Mouse (Mus musculus): ENCODE data around the gene Vcan.

The Vcan gene

DNA sequence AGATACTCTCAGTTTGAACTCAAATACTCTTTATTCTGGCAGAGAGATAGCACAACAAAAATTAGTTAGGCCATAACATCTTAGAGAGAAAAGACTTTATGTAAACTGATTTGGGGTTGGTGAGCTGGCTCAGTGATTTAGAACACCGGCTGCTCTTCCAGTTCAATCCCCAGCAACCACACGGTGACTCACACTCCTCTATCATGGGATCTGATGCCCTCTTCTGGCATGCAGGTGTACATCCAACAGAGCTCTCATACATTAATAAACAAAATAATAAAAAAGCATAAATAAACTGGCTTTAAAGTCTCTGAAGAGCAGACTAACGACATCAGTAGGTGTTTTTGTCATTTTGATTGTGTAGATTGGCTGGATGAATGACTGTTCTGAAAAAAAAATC is 21.8 kb downstream of the Vcan start:
- DNase-seq: no peak

DNA sequence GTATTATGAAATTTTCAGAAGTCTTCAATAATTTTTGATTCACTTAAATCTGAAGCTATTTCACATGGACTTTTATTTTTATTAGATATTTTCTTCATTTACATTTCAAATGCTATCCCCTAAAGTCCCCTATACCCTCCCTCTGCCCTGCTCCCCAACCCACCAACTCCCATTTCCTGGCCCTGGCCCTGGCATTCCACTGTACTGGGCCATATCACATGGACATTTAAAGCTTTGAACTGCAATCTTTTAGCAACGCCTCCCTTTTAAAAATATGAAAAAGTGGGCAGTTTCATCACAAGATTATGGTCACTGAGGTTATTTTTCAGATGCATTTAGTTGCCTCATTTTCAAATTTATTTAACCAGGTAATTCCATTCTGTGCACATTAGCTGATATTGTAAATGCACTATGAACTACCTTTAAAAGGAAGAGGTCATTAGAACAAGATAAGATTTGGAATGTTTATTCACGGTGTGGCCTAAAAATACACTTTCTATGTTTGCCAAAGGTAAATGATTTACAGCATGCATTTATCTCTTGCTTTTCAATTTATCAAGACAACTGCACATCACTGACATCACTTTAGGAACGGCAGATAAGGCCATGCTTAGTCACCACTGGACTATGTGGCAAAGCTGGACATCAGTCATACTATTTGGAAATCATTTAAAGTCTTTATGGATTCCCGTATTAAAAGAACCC is 32.7 kb downstream of the Vcan start:
- no peak for DNase-seq

GRCm38 (mm10) chr13:89708151-89708927 is 34.0 kb downstream of the Vcan start:
- no peak for DNase-seq

GRCm38 (mm10) chr13:89702395-89702794 is 39.9 kb downstream of the Vcan start:
- no peak for DNase-seq

DNA sequence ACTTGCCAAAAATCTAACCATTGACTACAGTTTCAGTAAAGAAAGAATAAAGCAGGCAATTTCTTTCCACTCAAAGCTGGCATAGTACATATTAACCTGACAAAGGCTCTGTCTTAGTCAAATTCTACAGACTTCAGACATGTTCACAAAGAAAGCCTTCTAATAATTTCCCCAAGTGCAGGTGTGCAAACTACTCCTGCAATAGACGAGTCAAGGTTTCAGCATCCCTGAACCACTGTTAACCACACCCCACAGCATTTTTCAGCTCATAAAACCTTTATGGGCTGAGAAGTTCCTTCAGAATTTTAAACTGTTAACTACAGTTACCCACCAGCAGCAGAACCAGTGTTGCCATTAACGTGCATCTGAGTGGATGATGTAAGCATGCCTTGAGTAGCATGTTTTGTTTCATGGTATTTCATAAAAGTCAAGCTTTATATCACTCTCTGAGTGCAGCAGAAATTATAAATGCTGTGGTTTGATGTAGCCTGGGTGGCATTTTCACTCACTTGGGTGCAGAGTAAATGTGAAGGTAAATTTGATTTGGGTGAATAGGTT is 42.2 kb downstream of the Vcan start:
- no peak for DNase-seq

- no peak for DNase-seq
Measured at GRCm38 (mm10) chr13:89692597-89692996, 49.7 kb downstream of the Vcan start.

DNA sequence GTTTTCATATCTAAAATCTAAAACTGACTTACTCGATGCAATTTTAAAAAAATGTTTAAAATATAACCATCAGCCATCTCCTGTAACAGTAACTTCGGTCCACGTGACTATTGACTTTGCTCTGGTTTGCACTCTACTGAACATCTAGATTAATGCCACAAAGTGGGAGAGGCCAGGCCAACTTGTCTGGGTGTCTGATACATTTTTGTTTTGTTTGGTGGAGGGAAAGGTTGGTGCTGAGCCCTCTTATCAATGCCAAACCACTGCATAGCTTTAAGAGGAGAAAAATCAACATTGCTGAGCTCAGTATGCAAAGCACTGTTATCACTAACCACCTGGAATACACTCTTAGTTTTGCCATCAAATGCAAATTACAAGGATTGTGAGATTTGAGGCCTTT is 58.8 kb downstream of the Vcan start:
- DNase-seq: no peak

- DNase-seq: no peak
Measured at GRCm38 (mm10) chr13:89682254-89682653, 60.1 kb downstream of the Vcan start.

DNA sequence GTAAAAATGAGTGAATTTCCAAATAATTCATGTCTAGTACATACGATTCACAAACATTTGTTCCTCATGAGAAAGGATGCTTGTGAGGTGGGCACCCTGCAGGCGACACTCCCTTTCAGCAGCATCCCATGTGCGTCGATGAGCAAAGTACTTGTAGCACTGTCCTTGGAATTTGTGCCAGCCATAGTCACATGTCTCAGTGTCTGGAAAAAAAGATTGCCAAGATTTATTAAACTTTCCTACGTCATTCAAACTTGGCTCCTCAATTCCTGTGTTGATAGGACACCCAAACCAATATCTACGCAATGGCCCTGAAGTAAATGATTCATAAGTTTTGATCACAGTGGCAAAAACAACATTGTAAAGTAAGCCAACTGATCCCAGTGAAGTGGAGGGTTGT is 62.6 kb downstream of the Vcan start:
- DNase-seq: no peak

GRCm38 (mm10) chr13:89670505-89670904 is 71.8 kb downstream of the Vcan start:
- no peak for DNase-seq

DNA sequence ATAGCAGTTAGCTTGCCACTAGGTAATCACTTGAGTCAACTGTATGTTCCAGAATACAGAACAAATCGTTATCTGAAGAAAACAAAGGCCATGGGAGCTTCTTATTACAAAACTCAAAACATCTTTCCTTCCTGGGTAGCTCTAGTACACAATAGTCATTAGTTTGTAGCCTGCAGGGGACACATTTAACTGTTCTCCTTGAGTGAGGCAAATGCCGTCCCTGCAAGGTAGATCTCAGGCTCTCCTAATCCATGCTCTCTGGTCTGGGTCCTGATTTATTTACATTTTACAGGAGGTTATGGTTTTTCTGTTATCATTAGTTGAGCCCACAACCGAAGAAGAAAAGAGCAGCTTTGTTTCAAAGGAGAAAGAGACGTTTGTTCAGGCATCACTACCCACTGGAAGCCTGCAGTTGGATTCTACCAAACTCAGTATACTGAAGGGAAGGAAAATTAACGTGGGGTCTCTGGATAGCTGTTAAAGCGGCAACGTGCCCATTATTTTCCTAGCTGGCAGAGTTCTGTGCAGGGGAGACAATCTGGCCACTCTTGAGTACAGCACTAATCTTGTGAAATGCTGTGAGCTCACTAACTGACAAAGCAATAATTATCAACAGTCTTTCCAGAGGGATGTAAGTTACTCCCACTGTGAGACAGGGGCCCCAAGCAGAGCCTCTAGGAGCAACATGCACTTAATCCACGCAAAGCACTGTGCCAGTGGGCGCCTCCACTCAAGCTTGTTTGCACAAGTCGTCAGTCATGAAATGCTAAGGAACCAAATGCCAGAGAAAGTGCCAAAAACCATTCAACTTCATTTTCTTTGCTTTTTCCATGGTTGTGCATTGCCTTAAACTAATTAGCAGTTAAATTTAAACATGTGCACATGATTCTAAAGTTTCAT is 73.1 kb downstream of the Vcan start:
- no peak for DNase-seq

- DNase-seq: peak; percentile 23
Measured at GRCm38 (mm10) chr13:89668069-89668468, 74.2 kb downstream of the Vcan start.

DNA sequence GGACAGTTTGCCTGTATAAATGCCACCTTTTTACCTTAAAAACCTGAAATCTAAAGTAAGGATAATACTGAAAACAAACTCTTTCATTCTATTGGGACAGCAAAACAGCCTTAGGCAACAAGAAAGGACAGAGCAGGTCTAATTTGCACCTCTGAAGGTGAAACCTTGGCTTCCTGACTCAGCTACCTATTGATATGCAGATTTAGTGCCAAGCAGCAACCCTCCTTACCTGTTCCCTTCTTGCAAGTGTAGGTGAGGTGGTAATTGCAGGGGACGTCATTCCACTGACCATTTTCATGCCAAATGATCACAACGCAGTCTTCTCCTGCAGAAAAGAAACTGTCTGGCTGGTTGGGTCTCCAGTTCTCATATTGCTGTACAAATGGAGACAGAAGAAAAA is 80.6 kb downstream of the Vcan start:
- no peak for DNase-seq

- peak; percentile 12 for DNase-seq
Measured at GRCm38 (mm10) chr13:89657046-89657445, 85.3 kb downstream of the Vcan start.

- DNase-seq: no peak
Measured at GRCm38 (mm10) chr13:89653279-89653678, 89.0 kb downstream of the Vcan start.

GRCm38 (mm10) chr13:89652773-89653172 is 89.5 kb downstream of the Vcan start:
- no peak for DNase-seq

- no peak for DNase-seq
Measured at GRCm38 (mm10) chr13:89645589-89645988, 96.7 kb downstream of the Vcan start.

DNA sequence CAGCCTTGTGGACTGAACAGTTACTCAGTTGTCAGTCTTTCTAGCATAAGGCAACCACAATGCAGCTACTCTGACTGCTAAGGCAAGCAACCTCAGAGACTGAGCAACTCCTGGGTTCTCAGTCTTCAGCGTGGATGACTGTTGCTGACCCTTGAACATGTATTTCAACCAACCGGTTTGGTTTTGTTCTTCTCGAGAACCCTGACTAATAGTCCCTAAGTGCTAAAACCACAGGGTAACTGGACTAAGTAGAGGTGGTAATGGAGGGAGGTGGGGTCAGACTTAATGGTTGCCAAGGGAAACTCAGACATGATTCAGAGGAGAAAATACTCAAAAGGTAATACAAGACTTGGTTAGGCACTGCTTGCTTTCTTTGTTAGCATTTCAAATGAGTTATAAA is 105.3 kb downstream of the Vcan start:
- no peak for DNase-seq

- peak; percentile 43 for DNase-seq
Measured at GRCm38 (mm10) chr13:89634137-89634683, 108.1 kb downstream of the Vcan start.

DNA sequence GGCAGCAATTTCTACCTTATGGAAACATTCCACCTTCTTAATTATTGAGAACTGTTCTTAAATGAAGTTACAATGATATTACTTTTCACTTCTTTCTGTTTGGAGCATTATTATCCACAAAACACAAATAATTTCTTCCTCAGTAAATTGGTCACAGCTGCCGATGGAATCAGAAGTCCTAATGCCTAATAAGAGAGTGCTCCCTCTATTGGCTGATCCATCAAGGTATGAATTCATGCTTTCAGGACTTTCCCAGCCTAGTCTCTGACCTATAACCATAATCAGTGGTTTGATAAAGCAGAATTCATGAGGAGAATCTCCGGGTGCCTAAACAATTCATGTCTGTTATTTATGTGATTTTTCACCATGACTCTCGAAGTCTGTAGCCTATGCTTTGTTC is 123.2 kb downstream of the Vcan start:
- no peak for DNase-seq

DNA sequence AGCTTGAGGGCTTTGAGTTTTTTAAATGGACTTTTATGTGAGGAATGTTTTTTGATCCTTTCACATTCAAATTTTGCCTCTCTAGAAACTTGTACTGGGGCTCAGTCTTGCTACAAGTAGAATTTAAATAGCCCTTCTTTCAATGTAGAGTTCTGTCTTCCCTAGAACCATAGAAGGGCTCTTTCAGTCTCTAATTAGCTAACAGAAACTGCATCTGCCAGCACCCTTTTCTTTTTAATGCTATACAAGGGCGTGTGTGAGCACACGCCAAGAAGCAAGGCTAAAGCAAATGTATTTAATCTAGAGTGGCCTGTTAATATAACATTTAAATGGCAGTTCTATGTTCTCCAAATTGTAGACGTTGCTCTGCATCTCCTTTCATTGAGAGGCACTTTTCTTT is 134.9 kb downstream of the Vcan start:
- no peak for DNase-seq

Data from right cerebral cortex, adult 18-20 months (tissue).